Mouse (Mus musculus): ENCODE data around the gene Tuba3a. TPM values are rescaled to one million over a fixed set of nuclear protein-coding genes. Genes with fewer than 3 reads are reported as not detected.
A peak's percentile ranks its signal among the peaks of the same experiment; 100 is the strongest.

Gene Tuba3a
- total RNA-seq, 4 experiments from 2014 or later: not detected

- peak; percentile 65 for DNase-seq (ENCODE audit: low spot score)
Observed at GRCm38 (mm10) chr6:125231117-125232044, 54.5 kb downstream of the Tuba3a start, which contains the start of gene Tapbpl. Tapbpl (minus strand) TSS chr6:125231860.

- no peak for DNase-seq (ENCODE audit: low spot score)
Observed at GRCm38 (mm10) chr6:125230571-125230970, 55.3 kb downstream of the Tuba3a start.

Small RNAs within 50 kb of the gene (microRNA-seq; reads per million reads assigned to microRNA genes)
- not detected for gene Mir8113

Other genes with a start within 250 kb of the Tuba3a start
- gene Ing4, start 246.3 kb downstream of the Tuba3a start, total RNA-seq (2022): 10 to 100 TPM; 24.7 to 27.7 (median 25.1) TPM
- gene Acrbp, start 236.4 kb downstream of the Tuba3a start, total RNA-seq (2022): 1 to 10 TPM; 1.5 to 2.6 (median 2.2) TPM
- 1 to 10 TPM in 1 of 4 experiments, not detected in 3; 1.6 TPM for gene Lpar5, start 218.1 kb downstream of the Tuba3a start, total RNA-seq (2022)
- 100 to 1,000 TPM; 100 to 126 (median 113) TPM for gene Chd4, start 190.1 kb downstream of the Tuba3a start, total RNA-seq (2022)
- 10 to 100 TPM; 16.5 to 21.5 (median 20.3) TPM for gene Nop2, start 154.1 kb downstream of the Tuba3a start, total RNA-seq (2022)
- gene Iffo1, start 140.8 kb downstream of the Tuba3a start, total RNA-seq (2022): 10 to 100 TPM in 2 of 4 experiments, 1 to 10 TPM in 2; 5.2 to 11.9 (median 9.4) TPM
- 1,000 to 10,000 TPM; 4,410 to 5,784 (median 5,238) TPM for gene Gapdh, start 119.6 kb downstream of the Tuba3a start, total RNA-seq (2022)
- 10 to 100 TPM; 14.3 to 18.7 (median 15.6) TPM for gene Ncapd2, start 94.3 kb downstream of the Tuba3a start, total RNA-seq (2022)
- gene Mrpl51, start 94.2 kb downstream of the Tuba3a start, total RNA-seq (2022): 100 to 1,000 TPM; 313 to 324 (median 318) TPM
- 1 to 10 TPM; 5.2 to 7.7 (median 6.5) TPM for gene Vamp1, start 70.5 kb downstream of the Tuba3a start, total RNA-seq (2022)
- gene Tapbpl, start 54.2 kb downstream of the Tuba3a start, total RNA-seq (2022): 1 to 10 TPM; 4.8 to 5.8 (median 5.4) TPM
- under 1 TPM in 3 of 4 experiments, not detected in 1; 0.22 to 0.84 (median 0.43) TPM for gene Cd27, start 49.0 kb downstream of the Tuba3a start, total RNA-seq (2022)
- gene Ltbr, start 27.8 kb upstream of the Tuba3a start, total RNA-seq (2022): 10 to 100 TPM; 24.4 to 26.2 (median 25.5) TPM
- under 1 TPM; 0.46 to 0.80 (median 0.58) TPM for gene Scnn1a, start 34.6 kb upstream of the Tuba3a start, total RNA-seq (2022)
- 10 to 100 TPM; 50.4 to 54.8 (median 52.8) TPM for gene Tnfrsf1a, start 63.3 kb upstream of the Tuba3a start, total RNA-seq (2022)
- gene Plekhg6, start 94.8 kb upstream of the Tuba3a start, total RNA-seq (2022): under 1 TPM in 2 of 4 experiments, not detected in 2; 0.06 to 0.09 TPM
- 10 to 100 TPM; 39.4 to 57.8 (median 46.4) TPM for gene Cd9, start 208.7 kb upstream of the Tuba3a start, total RNA-seq (2022)